Mouse (Mus musculus) lung, embryonic 15.5 days (tissue): Measurements from ENCODE around the gene Ephx1. TPM values are rescaled to one million over a fixed set of nuclear protein-coding genes. Genes with fewer than 3 reads are reported as not detected.
"Not testable (repeated sequence)": the region's sequence is repeated elsewhere in the genome, so short reads cannot be mapped to it uniquely, and the experiment has no call there.

ENCODE experiments used
- ATAC-seq: fragments of 200-750 bp; cut with Nextera tagmentation; 2 replicates; pipeline ENCODE4 v1.8.0; 2017; ENCODE audit warnings: moderate number of reproducible peaks, borderline replicate concordance; ENCODE audit not compliant: low FRiP score, low TSS enrichment; ENCODE audit errors: extremely low read depth
- H3K27ac ChIP-seq: fragments of 300-500 bp; sonication (generic); 2 replicates; pipeline ENCODE4 v1.5.1; 2015; ENCODE audit warnings: moderate library complexity, mild to moderate bottlenecking, inconsistent platforms
- H3K27me3 ChIP-seq: fragments of 300-500 bp; sonication (generic); 2 replicates; pipeline ENCODE4 v1.6.1; 2015; ENCODE audit warnings: inconsistent platforms
- H3K36me3 ChIP-seq: fragments of 300-500 bp; sonication (generic); 2 replicates; pipeline ENCODE4 v1.6.1; 2015; ENCODE audit warnings: inconsistent platforms
- H3K4me1 ChIP-seq: fragments of 300-500 bp; sonication (generic); 2 replicates; pipeline ENCODE4 v1.6.1; 2015; ENCODE audit warnings: inconsistent platforms
- H3K4me2 ChIP-seq: fragments of 300-500 bp; sonication (generic); 2 replicates; pipeline ENCODE4 v1.6.1; 2015; ENCODE audit warnings: inconsistent platforms, mild to moderate bottlenecking, moderate library complexity
- H3K4me3 ChIP-seq: fragments of 300-500 bp; sonication (generic); 2 replicates; pipeline ENCODE4 v1.5.1; 2015; ENCODE audit warnings: mild to moderate bottlenecking, inconsistent platforms
- H3K9ac ChIP-seq: fragments of 300-500 bp; sonication (generic); 2 replicates; pipeline ENCODE4 v1.6.1; 2015; ENCODE audit warnings: inconsistent platforms
- H3K9me3 ChIP-seq: fragments of 300-500 bp; sonication (generic); 2 replicates; pipeline ENCODE4 v1.6.1; 2016; ENCODE audit warnings: inconsistent platforms
- WGBS: fragments of 180-500 bp; shearing (Covaris S2); methylation state at CpG from one replicate; pipeline ENCODE4 v1.1.7; 2015; 5-methylcytosine and 5-hydroxymethylcytosine counted together
- polyA plus RNA-seq: library from polyadenylated mRNA; unstranded; fragments of >200 nt; fragmentation: Nextera tagmentation; extraction: Ambion mirVana; gene quantifications from 2 replicates; pipeline ENCODE4 v1.2.1, GENCODE M21; 2015

Ephx1 gene
- polyA plus RNA-seq, 1 experiment from 2014 or later: 7.2 TPM

DNA sequence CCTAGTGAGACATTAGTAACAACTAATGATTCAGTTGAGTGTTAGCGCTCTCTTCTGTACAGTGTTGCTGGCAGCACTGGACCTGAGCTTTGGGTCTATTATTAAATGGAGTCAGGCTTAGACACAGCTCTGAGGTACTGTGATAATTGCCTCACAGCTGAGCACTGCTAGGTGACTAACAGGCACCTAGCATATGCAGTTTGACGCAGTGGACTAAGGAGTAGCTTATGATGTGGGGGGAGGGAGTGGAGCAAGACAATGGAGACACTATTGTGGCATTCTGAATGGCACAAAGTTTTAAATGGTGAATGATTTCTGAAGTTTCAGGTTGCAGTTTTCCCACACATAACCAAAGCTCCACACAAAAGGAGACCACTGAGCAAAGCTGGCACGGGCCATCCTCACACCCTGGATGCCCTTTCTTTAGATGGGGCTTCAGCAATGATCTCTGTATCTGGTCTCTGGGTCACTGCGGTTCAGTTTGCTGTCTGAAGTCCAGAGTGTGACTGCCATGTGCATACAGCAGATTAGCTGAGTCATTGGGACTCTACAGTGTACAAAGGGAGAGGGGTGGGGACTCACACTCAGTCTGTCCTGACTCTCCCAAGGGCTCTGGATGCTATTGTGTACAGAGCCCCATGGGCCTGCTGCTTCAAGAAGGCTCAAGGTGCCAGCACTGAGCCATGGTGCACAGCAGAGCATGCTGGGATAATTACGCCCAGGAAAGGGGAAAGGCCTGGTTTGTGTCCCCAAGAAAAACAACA is 14.5 kb upstream of the Ephx1 start:
- H3K27ac ChIP-seq, H3K9ac ChIP-seq, H3K4me1 ChIP-seq, H3K27me3 ChIP-seq, H3K4me2 ChIP-seq, H3K36me3 ChIP-seq, H3K4me3 ChIP-seq, H3K9me3 ChIP-seq: not testable (repeated sequence)
- 82% methylated on average over 5 of the region's 5 CpGs for WGBS
- ATAC-seq: peak; percentile 59; the same call in 1 of the 2 replicates

DNA sequence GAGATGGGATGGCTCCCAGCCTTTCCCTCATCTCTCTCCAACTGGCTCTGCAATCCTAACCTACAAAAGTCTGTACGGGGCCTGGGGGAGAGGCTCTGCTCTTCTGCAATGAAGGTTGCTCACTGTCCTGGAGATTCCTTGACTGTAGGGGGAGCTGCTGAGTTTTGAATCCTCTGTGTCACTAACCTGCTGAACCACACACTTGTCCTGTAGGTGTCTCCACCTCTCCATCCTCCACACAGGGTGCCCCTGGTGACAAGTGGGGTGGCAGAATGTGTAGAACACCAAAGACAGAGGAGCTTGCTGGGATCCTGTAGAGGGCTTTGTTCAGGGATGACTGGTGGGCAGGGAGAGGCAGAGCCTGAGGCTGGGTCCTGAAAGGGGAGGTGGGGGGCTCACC is 1.6 kb upstream of the Ephx1 start:
- Histone ChIP-seq H3K9me3 (no peaks in the 10 kb centered on the region), H3K36me3 (no peaks in the 10 kb centered on the region), H3K27ac (no peak overlapping the region), H3K27me3 (no peaks in the 10 kb centered on the region), H3K4me2 (no peak overlapping the region), H3K4me1 (no peaks in the 10 kb centered on the region), H3K9ac (no peak overlapping the region), H3K4me3 (no peak overlapping the region)
- ATAC-seq: no peak
- WGBS: 9% methylated on average over 1 of the region's 1 CpGs

- H3K36me3 ChIP-seq: no peaks in the 10 kb centered on the region
- WGBS: 58% methylated on average over 7 of the region's 7 CpGs
Measured at GRCm38 (mm10) chr1:181021488-181021865, 773 bp upstream of the Ephx1 start.

GRCm38 (mm10) chr1:181017890-181018420 is 2.7 kb downstream of the Ephx1 start:
- Histone ChIP-seq H3K27me3 (no peaks in the 10 kb centered on the region), H3K4me3 (no peak overlapping the region), H3K4me2 (peak overlapping the region; percentile 82; the same call in 1 of the 2 replicates), H3K4me1 (peaks cover 18% of the 10 kb centered on the region), H3K36me3 (no peaks in the 10 kb centered on the region), H3K27ac (no peak overlapping the region), H3K9me3 (no peaks in the 10 kb centered on the region), H3K9ac (no peak overlapping the region)
- ATAC-seq: no peak
- 69% methylated on average over 13 of the region's 13 CpGs for WGBS

More at GRCm38 (mm10) chr1:181021488-181021865, 773 bp upstream of the Ephx1 start:
- Histone ChIP-seq H3K27me3 (no peaks in the 10 kb centered on the region), H3K27ac (no peak overlapping the region), H3K4me3 (no peak overlapping the region), H3K9ac (no peak overlapping the region), H3K9me3 (no peaks in the 10 kb centered on the region), H3K4me1 (0 out of 2 replicates have a peak, but pooled peaks cover 3% of the 10 kb centered on the region), H3K4me2 (no peak overlapping the region)
- no peak for ATAC-seq

DNA sequence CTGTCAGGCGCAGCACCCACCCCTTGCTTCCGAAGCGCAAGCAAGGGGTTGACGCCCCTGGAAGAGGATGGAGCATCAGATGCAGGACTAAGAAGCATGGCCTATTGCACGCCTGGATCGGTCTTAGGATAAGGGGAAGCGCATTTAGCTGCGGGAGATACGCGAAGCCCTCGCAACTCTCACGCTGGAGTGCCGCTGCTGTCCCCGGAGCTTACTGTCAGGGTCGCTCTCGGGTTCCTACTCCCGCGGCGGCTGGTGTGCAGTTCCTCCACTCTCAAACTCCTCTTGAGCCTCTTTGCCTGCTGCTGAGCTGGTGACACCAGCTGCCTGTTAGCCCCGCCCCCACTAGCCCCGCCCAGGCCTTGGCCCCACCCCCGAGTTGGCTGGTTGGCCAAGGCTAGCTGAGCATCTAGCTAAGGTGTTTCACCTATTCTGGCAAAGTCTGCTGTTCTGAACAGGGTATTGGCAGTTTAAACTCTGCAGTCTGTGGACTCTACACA is 3.4 kb downstream of the Ephx1 start:
- under 1% methylated on average over 22 of the region's 22 CpGs for WGBS

DNA sequence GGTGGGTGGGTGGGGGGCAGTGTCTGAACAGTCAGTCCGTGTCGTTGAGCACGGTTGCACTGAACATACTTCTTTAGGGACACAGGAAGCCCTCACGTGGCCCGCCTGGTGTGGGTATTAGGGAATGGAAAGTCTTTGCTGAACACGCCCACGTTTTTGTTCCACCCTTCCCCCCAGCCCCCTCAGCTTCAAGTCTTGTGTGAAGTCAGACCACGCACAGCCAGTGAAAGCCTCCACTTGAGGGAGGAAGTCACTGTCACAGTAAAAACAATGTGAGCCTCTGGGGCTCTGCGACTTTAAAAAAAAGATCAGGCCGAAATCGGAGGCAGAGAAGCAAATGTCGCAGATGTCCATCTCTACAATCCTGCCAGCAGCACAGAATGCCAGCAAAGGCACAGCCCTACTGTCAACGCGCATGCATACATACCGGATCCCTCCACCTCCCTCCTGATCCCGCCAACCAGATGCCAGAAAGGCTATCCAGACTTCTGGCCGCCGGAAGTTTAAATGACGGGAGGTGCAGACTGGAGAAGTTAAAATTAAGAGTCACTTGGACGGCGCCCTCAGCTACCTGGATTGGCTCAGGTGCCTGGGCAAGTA is 4.1 kb downstream of the Ephx1 start:
- peak; percentile 62 for ATAC-seq
- Histone ChIP-seq H3K4me1 (peaks cover 18% of the 10 kb centered on the region), H3K27me3 (no peaks in the 10 kb centered on the region), H3K36me3 (no peaks in the 10 kb centered on the region), H3K27ac (peak overlapping the region; percentile 68), H3K4me3 (peak overlapping the region; percentile 43), H3K9ac (peak overlapping the region; percentile 40), H3K4me2 (peak overlapping the region; percentile 82), H3K9me3 (no peaks in the 10 kb centered on the region)
- WGBS: 2% methylated on average over 21 of the region's 21 CpGs

More for the DNA sequence above, 3.4 kb downstream of the Ephx1 start:
- H3K9ac ChIP-seq: peak overlapping the region; percentile 40
- peak overlapping the region; percentile 82 for H3K4me2 ChIP-seq
- peak; percentile 64; the same call in 1 of the 2 replicates for ATAC-seq
- H3K27ac ChIP-seq: peak overlapping the region; percentile 68
- H3K27me3 ChIP-seq: no peaks in the 10 kb centered on the region
- no peaks in the 10 kb centered on the region for H3K9me3 ChIP-seq
- H3K36me3 ChIP-seq: no peaks in the 10 kb centered on the region
- peaks cover 18% of the 10 kb centered on the region for H3K4me1 ChIP-seq
- peak overlapping the region; percentile 43 for H3K4me3 ChIP-seq

GRCm38 (mm10) chr1:181016045-181016444 is 4.7 kb downstream of the Ephx1 start:
- no peak overlapping the region for H3K4me3 ChIP-seq
- H3K4me2 ChIP-seq: peak overlapping the region; percentile 82; the same call in 1 of the 2 replicates
- WGBS: 76% methylated on average over 4 of the region's 4 CpGs
- peak overlapping the region; percentile 68; the same call in 1 of the 2 replicates for H3K27ac ChIP-seq
- no peaks in the 10 kb centered on the region for H3K27me3 ChIP-seq
- ATAC-seq: 0 out of 2 replicates have a peak, but pooled peaks have one; percentile 13
- H3K4me1 ChIP-seq: peaks cover 18% of the 10 kb centered on the region
- no peak overlapping the region for H3K9ac ChIP-seq
- no peaks in the 10 kb centered on the region for H3K9me3 ChIP-seq
- no peaks in the 10 kb centered on the region for H3K36me3 ChIP-seq

GRCm38 (mm10) chr1:181015558-181015957 is 5.1 kb downstream of the Ephx1 start:
- no peaks in the 10 kb centered on the region for H3K36me3 ChIP-seq
- H3K9ac ChIP-seq: no peak overlapping the region
- peaks cover 22% of the 10 kb centered on the region for H3K4me1 ChIP-seq
- no peaks in the 10 kb centered on the region for H3K9me3 ChIP-seq
- peak overlapping the region; percentile 11; the same call in 1 of the 2 replicates for H3K27ac ChIP-seq
- H3K4me3 ChIP-seq: no peak overlapping the region
- no peak for ATAC-seq
- H3K4me2 ChIP-seq: no peak overlapping the region; the same call in 1 of the 2 replicates
- H3K27me3 ChIP-seq: no peaks in the 10 kb centered on the region

DNA sequence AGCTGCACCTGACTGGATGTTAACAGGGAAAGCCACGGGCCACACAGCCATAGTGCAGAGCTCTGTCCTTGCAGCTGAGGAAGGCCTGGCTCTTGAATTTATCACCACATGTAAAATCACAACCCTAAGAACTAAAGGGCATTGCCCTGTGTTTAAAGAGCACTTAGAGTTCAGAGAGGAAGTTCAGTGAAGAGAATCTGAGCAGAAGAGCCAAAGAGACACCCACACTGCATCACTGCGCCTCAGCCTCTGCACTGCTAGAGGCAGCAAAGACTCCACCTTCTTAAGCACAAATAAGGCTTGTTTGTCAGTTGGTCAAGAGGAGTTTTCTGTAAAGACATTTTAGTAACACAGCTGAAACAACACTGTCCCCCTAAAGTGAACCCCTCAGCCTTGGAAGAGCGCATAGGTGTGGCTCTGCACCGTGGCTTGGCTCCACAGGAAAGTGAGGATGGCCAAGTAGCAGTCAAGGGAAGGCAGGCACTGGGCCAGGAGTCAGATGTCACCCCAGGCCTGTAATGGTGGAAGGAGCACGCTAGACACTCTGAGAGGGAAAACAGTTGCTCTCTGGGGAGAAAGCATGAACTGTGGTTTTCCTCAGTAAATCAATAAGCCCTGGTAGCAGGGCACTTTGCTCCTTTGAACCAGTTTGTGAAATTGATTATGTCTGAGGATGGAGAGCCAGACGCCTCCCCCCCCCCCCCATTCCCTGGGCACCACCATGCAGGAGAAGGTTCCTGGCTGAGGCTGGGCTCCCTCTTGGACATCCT is 5.8 kb downstream of the Ephx1 start:
- no peak for ATAC-seq
- no peak overlapping the region; the same call in 1 of the 2 replicates for H3K4me2 ChIP-seq
- no peaks in the 10 kb centered on the region for H3K36me3 ChIP-seq
- no peak overlapping the region for H3K4me3 ChIP-seq
- 60% methylated on average over 6 of the region's 6 CpGs for WGBS
- peaks cover 28% of the 10 kb centered on the region for H3K4me1 ChIP-seq
- H3K9me3 ChIP-seq: no peaks in the 10 kb centered on the region
- no peaks in the 10 kb centered on the region for H3K27me3 ChIP-seq
- H3K9ac ChIP-seq: no peak overlapping the region
- no peak overlapping the region for H3K27ac ChIP-seq

DNA sequence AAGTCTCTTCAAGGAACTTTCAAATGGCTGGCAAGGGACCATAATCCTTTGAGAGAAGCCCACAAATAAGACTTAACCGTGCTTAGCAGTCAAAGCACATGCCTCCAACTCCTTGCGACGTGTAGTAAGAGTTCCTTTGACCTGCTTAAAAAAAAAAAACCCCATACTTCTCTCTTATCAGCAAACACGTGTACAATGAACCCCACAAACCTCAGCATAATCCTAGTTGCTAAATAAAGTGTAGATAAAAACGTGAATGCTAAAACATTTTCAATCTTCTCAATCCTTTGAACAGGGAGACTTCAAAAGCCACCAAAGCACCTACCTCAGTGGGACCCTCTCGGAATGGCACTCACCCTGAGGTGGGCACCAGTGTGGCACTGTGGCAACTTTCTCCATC is 7.3 kb downstream of the Ephx1 start:
- no peaks in the 10 kb centered on the region for H3K9me3 ChIP-seq
- H3K27ac ChIP-seq: no peak overlapping the region
- no peaks in the 10 kb centered on the region for H3K36me3 ChIP-seq
- H3K27me3 ChIP-seq: no peaks in the 10 kb centered on the region
- 57% methylated on average over 6 of the region's 6 CpGs for WGBS
- no peak overlapping the region for H3K4me3 ChIP-seq
- no peak for ATAC-seq
- peaks cover 28% of the 10 kb centered on the region for H3K4me1 ChIP-seq
- no peak overlapping the region for H3K4me2 ChIP-seq
- no peak overlapping the region for H3K9ac ChIP-seq

DNA sequence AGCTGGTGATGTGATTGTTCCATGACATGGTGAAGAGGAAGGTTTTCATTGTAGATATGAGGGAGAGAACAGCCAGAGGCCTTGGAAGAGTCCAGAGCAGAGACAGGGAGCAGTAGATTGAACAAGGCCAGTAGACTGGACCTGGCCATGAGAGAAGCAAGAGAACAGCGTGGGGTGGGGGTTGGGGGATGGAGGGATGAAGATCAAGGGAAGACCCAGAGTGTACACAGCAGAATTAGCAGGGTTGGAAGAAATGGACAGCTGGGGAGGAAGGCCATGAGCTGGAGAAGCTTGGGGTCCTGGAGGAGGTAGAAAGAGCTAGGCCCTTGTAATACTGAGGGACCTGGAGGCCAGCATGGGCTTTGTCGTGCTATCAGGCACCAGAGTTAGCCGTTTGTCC is 8.3 kb downstream of the Ephx1 start:
- WGBS: 73% methylated on average over 3 of the region's 3 CpGs
- H3K9ac ChIP-seq: no peak overlapping the region
- no peaks in the 10 kb centered on the region for H3K36me3 ChIP-seq
- H3K9me3 ChIP-seq: no peaks in the 10 kb centered on the region
- H3K4me2 ChIP-seq: no peak overlapping the region
- no peak overlapping the region for H3K27ac ChIP-seq
- H3K4me3 ChIP-seq: no peak overlapping the region
- peaks cover 28% of the 10 kb centered on the region for H3K4me1 ChIP-seq
- no peaks in the 10 kb centered on the region for H3K27me3 ChIP-seq
- no peak for ATAC-seq
